Mouse (Mus musculus): ENCODE measurements at regions not wholly inside any gene's neighbourhood (a gene's known extent, or its start where the extent isn't known, plus 50 kb on each side); places are given as distances from the start of the nearest gene placed in this dataset.

GRCm38 (mm10) chr1:151045334-151045733 lies 52.1 kb upstream of the Hmcn1 start:
- DNase-seq (ENCODE audit: low spot score) = no peak

GRCm38 (mm10) chr1:151046626-151047025 lies 53.4 kb upstream of the Hmcn1 start:
- no peak for DNase-seq (ENCODE audit: low spot score)

GRCm38 (mm10) chr1:151049726-151050506 lies 56.7 kb upstream of the Hmcn1 start:
- no peak for DNase-seq (ENCODE audit: low spot score)

- no peak for DNase-seq (ENCODE audit: low spot score)
Observed at GRCm38 (mm10) chr1:151050507-151050816, 57.2 kb upstream of the Hmcn1 start.

GRCm38 (mm10) chr1:151053268-151053667 lies 60.0 kb upstream of the Hmcn1 start:
- no peak for DNase-seq (ENCODE audit: low spot score)

GRCm38 (mm10) chr1:151055396-151055795 lies 62.2 kb upstream of the Hmcn1 start:
- no peak for DNase-seq (ENCODE audit: low spot score)

- DNase-seq (ENCODE audit: low spot score) = no peak
Observed at GRCm38 (mm10) chr1:151059546-151060136, 66.4 kb upstream of the Hmcn1 start.

- DNase-seq (ENCODE audit: low spot score) = no peak
Observed at GRCm38 (mm10) chr1:151065090-151065567, 71.9 kb upstream of the Hmcn1 start.

- no peak for DNase-seq (ENCODE audit: low spot score)
Observed at GRCm38 (mm10) chr1:151066379-151067128, 73.3 kb upstream of the Hmcn1 start.

GRCm38 (mm10) chr1:151074508-151075314 lies 81.5 kb upstream of the Hmcn1 start:
- no peak for DNase-seq (ENCODE audit: low spot score)

GRCm38 (mm10) chr1:151075541-151075940 lies 82.3 kb upstream of the Hmcn1 start:
- no peak for DNase-seq (ENCODE audit: low spot score)

- peak; percentile 81 for DNase-seq (ENCODE audit: low spot score)
Observed at GRCm38 (mm10) chr1:151078909-151079522, 85.8 kb upstream of the Hmcn1 start.

- DNase-seq (ENCODE audit: low spot score) = no peak
Observed at GRCm38 (mm10) chr1:151079614-151080360, 86.6 kb upstream of the Hmcn1 start.

- no peak for DNase-seq (ENCODE audit: low spot score)
Observed at GRCm38 (mm10) chr1:151080510-151080980, 87.3 kb upstream of the Hmcn1 start.

GRCm38 (mm10) chr1:151082510-151083033 lies 89.3 kb upstream of the Hmcn1 start:
- no peak for DNase-seq (ENCODE audit: low spot score)

GRCm38 (mm10) chr1:151083806-151084205 lies 90.6 kb upstream of the Hmcn1 start:
- DNase-seq (ENCODE audit: low spot score) = no peak

GRCm38 (mm10) chr1:151086111-151086859 lies 93.0 kb upstream of the Hmcn1 start:
- no peak for DNase-seq (ENCODE audit: low spot score)

GRCm38 (mm10) chr1:151087151-151087660 lies 94.0 kb upstream of the Hmcn1 start:
- DNase-seq (ENCODE audit: low spot score) = no peak

- no peak for DNase-seq (ENCODE audit: low spot score)
Observed at GRCm38 (mm10) chr1:151087811-151088511, 94.4 kb upstream of the Gm47985 start.
